Mouse (Mus musculus) subcutaneous adipose tissue, adult 2 months (tissue): Measurements from ENCODE around the gene Igf1r. TPM values are rescaled to one million over a fixed set of nuclear protein-coding genes. Genes with fewer than 3 reads are reported as not detected.

Source experiments
- polyA plus RNA-seq: library from polyadenylated mRNA; depleted of rRNA; stranded (reverse); fragments of >200 nt; gene quantifications from 2 replicates; pipeline ENCODE4 v1.2.3, GENCODE M21; 2012; ENCODE audit warnings: low replicate concordance; rRNA removed

The Igf1r gene
- polyA plus RNA-seq, result 4.5 and 15.1 TPM in 2 replicates

DNA sequence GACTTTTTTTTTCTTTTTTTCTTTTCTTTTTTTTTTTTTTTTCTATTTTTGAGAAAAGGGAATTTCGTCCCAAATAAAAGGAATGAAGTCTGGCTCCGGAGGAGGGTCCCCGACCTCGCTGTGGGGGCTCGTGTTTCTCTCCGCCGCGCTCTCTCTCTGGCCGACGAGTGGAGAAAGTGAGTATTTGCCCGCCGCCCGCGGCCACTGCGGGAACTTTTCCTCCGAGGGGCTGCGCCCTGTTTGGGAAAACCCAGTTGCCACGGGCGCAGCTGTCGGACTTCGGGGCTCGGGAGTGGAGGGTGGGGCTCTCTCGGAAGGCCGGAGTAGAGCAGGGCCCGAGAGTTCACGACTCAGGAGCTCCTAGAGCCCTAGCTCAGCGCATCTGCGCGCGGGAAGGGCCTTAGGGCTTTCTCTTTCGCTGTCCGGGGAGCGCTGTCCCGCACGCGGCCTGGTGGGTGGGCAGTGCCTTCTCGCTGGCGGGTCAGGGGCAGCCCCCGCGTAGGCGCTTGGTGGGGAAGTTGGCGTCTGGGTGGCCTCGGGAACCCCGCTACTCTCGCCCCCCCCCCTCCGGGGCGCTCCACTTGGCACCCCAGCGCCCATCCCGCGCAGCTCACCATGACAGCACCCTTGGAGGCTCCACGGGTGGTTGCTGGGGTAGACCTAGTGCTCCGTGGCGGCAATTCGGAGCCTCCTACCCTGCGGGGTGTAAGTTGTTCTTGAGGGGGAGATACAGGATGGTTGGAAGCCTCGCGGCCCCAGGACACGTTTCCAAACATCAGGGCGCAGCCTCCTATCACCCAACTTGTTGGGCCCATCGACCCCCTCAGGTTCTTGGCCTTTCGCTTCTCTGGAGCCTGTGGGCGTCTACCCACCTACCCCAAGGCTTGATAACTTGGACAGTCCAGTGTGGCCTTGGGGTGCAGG is at the start of gene Igf1r:
TSS of gene Igf1r (plus strand) at position 51 of the 924 bp plus-strand sequence.

DNA sequence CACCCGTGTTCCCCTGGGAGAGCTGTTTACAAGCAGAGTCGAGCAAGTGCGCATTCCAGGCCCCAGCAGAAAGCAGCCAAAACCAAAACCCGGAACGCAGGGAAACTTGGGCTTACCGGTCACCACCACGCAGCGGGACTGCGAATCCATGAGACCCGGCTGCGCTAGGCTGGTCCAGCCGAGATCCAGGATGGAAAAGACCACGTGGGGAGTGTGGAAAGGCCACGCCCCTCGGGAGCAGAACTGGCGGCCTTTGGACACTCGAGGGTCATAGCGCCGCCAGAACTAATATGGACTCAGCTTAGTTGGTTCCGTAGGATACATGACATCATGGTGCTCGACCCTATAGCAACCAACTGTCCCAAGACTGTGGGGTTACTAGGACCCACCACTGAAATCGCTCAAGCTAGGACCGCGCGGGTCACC is 311.4 kb downstream of the Igf1r start, which contains the start of gene Pgpep1l:
TSS of gene Pgpep1l (minus strand) at position 206 of the 426 bp plus-strand sequence.

DNA sequence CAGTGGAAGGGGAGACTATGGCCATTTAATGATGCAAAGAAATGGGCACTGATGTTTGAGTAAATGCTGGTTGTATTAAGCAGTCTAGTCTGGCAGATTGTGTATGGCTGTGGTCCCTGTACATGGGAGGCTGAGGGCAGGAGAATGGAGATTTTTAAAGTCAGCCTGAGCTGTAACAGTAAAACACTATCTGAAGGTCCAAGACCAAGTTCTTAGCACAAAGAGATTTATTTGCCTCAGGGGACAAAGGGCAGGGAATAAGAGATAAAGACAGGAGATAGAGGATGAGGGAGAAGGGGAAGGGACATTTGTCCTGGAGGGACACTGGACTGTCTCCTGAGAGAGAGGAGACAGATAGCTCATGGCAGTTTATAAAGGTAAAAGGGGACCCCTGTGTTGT is 320.9 kb downstream of the Igf1r start, which contains the start of gene Fam169b:
TSS of gene Fam169b (plus strand) at position 325 of the 400 bp plus-strand sequence.

Other genes starting within 250 kb of the Igf1r start
- 4.1 and 12.6 TPM in 2 replicates for gene Synm, start 193.1 kb upstream of the Igf1r start, polyA plus RNA-seq